Mouse (Mus musculus) thymus, adult 2 months (tissue): ENCODE results near the gene Polr2c. TPM values are rescaled to one million over a fixed set of nuclear protein-coding genes. Genes with fewer than 3 reads are reported as not detected.

Experiments used
- DNase-seq: peaks from one replicate; pipeline ENCODE4 v3.0.0; 2021
- H3K27ac ChIP-seq: fragments of 200-500 bp; 2 replicates; pipeline ENCODE4 v1.5.1; 2012; ENCODE audit warnings: low read length, control low read depth; ENCODE audit not compliant: control insufficient read depth, insufficient read depth
- H3K27me3 ChIP-seq: fragments of 200-500 bp; 2 replicates; pipeline ENCODE4 v1.6.1; 2012; ENCODE audit warnings: mild to moderate bottlenecking, low read length, moderate library complexity, mixed read lengths; ENCODE audit not compliant: control insufficient read depth, insufficient read depth
- H3K36me3 ChIP-seq: fragments of 200-500 bp; 2 replicates; pipeline ENCODE4 v1.6.1; 2012; ENCODE audit warnings: mild to moderate bottlenecking, low read length, moderate library complexity; ENCODE audit not compliant: control insufficient read depth, insufficient read depth
- H3K4me1 ChIP-seq: fragments of 200-500 bp; replicated peaks from 2 replicates; pipeline ENCODE4 v1.6.1; 2012; ENCODE audit warnings: low read length; ENCODE audit not compliant: control insufficient read depth, insufficient read depth
- H3K4me3 ChIP-seq: fragments of 200-500 bp; 2 replicates; pipeline ENCODE4 v1.5.1; 2012; ENCODE audit warnings: mild to moderate bottlenecking, low read length, control low read depth, moderate library complexity; ENCODE audit not compliant: control insufficient read depth, insufficient read depth
- CTCF ChIP-seq: fragments of 200-500 bp; IDR thresholded peaks from 2 replicates; pipeline ENCODE4 v1.5.1; 2012; ENCODE audit warnings: mild to moderate bottlenecking, control low read depth, low read length, moderate library complexity, borderline replicate concordance; ENCODE audit not compliant: control insufficient read depth, poor library complexity, insufficient read depth; ENCODE audit errors: extremely low read depth
- POLR2A ChIP-seq: fragments of 200-500 bp; IDR thresholded peaks from 2 replicates; pipeline ENCODE4 v1.6.1; 2012; ENCODE audit warnings: mild to moderate bottlenecking, low read length, control low read depth, moderate library complexity; ENCODE audit not compliant: control insufficient read depth, poor library complexity, insufficient read depth; ENCODE audit errors: extremely low read depth
- whole genome bisulfite sequencing: fragments of 180-500 bp; shearing (Covaris S2); methylation state at CpG from one replicate; pipeline ENCODE4 v1.1.7; 2018; 5-methylcytosine and 5-hydroxymethylcytosine counted together
- polyA plus RNA-seq: library from polyadenylated mRNA; depleted of rRNA; stranded (reverse); fragments of >200 nt; gene quantifications from 2 replicates; pipeline ENCODE4 v1.2.3, GENCODE M21; 2012; rRNA removed

Polr2c gene
- polyA plus RNA-seq, 1 experiment, result 160 TPM

DNA sequence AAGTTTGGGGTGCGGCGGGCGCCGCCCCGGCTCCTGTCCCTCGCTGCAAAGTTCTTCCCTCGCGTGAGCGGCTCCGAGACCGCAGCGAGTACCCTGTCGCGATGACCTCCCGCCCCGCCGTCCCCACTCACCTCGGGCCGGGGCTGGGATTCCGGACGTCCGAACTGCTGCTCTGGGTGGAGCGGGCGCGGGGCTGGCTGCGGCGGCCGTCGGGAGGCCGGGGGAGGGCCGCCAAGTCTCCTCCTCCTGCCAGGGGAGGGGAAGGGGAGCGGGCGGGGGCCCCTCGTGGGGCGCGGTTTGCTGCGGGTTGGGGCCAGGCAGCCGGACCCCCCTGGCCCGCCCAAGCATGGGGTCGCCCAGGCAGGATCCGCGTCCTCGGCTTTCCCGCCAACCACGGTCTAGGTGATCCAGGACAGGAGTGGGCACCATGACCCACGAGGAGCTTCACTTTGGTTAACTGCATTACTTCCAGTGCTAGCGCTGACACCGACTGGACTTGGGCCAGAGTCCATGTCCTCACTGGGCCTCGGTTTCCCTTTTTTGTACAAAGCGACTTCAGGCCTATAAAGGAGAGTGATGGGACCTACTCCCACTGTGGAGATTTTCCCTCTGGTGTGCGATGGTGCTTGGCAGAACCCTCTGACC lies 60.7 kb downstream of the Polr2c start, which contains the start of gene Ccdc102a:
Ccdc102a (minus strand) TSS at position 248 of the 645 bp plus-strand sequence.
- peak; percentile 23 for DNase-seq
- Histone ChIP-seq H3K4me1 (peaks cover 27% of the 10 kb centered on the region), H3K36me3 (no peaks in the 10 kb centered on the region), H3K27me3 (no peaks in the 10 kb centered on the region; the same call in 1 of the 2 replicates), H3K4me3 (peak within 1 kb of the TSS; percentile 42), H3K27ac (no peak within 1 kb of the TSS; the same call in 1 of the 2 replicates)
- 6% methylated on average over 49 of the region's 51 CpGs for WGBS
- TF ChIP-seq CTCF (no peak), POLR2A (no peak)

DNA sequence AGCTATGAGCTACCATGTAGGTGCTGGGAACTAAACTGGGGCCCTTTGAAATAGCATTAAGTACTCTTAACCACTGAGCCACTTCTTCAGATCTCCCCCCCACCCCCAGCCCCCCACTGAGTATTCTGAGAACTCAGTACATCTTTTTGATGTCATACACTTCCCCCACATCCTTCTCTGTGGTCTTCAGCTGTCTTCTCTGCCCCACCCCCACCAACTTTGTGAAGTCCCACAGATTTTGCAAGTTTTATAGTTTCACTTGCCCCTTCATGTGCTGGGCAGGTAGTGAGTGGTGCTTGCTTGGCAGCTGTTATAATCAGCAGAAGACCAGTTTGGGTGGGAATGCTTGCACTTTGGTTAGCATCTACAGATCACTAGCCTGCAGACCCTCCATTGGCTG lies 62.0 kb downstream of the Polr2c start:
- no peaks in the 10 kb centered on the region for H3K36me3 ChIP-seq
- no peak overlapping the region for H3K4me3 ChIP-seq
- H3K27me3 ChIP-seq, result no peaks in the 10 kb centered on the region; the same call in 1 of the 2 replicates
- H3K4me1 ChIP-seq, result peaks cover 37% of the 10 kb centered on the region
- H3K27ac ChIP-seq, result no peak overlapping the region
- DNase-seq, result peak; percentile 37
- TF ChIP-seq POLR2A, result no peak

DNA sequence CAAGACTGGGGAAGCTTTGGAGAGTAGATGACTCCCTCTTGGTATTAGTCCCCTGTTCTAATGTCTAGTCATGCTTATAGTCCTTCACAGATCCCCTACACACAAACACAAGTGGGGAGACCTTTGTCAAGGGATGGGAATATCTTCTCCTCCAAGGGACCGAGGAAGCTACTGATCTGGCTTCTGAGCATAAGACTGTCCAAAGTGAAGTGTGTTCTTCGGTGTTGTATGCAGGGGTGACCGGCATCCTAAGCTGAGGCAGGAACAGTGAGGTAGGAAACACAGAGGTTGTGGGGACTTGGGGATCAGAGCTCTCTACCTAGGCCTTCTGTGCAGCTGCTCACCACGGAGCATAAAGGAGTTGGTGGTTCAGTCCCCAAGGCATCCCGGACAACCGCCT lies 64.9 kb downstream of the Polr2c start:
- H3K27me3 ChIP-seq, result no peaks in the 10 kb centered on the region; the same call in 1 of the 2 replicates
- H3K4me3 ChIP-seq, result no peak overlapping the region
- TF ChIP-seq CTCF, result no peak
- TF ChIP-seq POLR2A, result no peak
- no peak for DNase-seq
- H3K4me1 ChIP-seq, result peaks cover 37% of the 10 kb centered on the region
- H3K36me3 ChIP-seq, result no peaks in the 10 kb centered on the region
- 60% methylated on average over 6 of the region's 6 CpGs for WGBS
- H3K27ac ChIP-seq, result no peak overlapping the region

DNA sequence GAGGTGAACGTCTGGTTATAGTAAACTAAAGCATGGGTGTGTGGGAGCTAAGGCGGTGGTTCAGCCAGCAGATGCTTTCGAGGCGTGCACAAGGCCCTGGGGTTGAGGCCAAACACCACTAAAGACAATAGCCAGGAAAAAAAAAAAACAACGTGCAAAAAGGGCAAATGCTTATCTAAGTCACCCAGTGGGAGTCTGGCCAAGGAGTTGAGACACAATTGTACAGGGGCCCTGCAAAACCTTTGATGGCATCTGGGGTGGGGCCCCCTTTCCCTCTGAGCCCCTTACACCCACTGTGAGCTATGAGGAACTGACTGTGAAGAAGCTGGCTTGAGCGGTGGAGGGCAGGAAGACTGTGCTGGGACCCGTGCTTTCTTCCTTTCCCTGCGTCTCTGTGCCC lies 65.4 kb downstream of the Polr2c start:
- no peak overlapping the region for H3K4me3 ChIP-seq
- no peak overlapping the region for H3K27ac ChIP-seq
- DNase-seq, result no peak
- no peaks in the 10 kb centered on the region; the same call in 1 of the 2 replicates for H3K27me3 ChIP-seq
- H3K4me1 ChIP-seq, result peaks cover 37% of the 10 kb centered on the region
- 20% methylated on average over 8 of the region's 8 CpGs for WGBS
- no peaks in the 10 kb centered on the region for H3K36me3 ChIP-seq
- no peak for TF ChIP-seq CTCF
- TF ChIP-seq POLR2A, result no peak

Other genes starting within 250 kb of the Polr2c start
- 76.7 and 78.9 TPM in 2 replicates for gene Arl2bp, start 190.8 kb upstream of the Polr2c start, polyA plus RNA-seq
- 1.2 and 2.2 TPM in 2 replicates for gene Pllp, start 161.2 kb upstream of the Polr2c start, polyA plus RNA-seq
- 109 and 122 TPM in 2 replicates for gene Ccl22, start 111.9 kb upstream of the Polr2c start, polyA plus RNA-seq
- gene Cx3cl1, start 85.4 kb upstream of the Polr2c start, polyA plus RNA-seq, result 31.0 and 33.8 TPM in 2 replicates
- 8.0 and 15.7 TPM in 2 replicates for gene Ccl17, start 47.0 kb upstream of the Polr2c start, polyA plus RNA-seq
- 166 and 176 TPM in 2 replicates for gene Coq9, start 19.1 kb upstream of the Polr2c start, polyA plus RNA-seq
- 49.2 and 53.5 TPM in 2 replicates for gene Ciapin1, start 19.1 kb upstream of the Polr2c start, polyA plus RNA-seq
- 3.1 and 4.9 TPM in 2 replicates for gene Dok4, start 18.9 kb downstream of the Polr2c start, polyA plus RNA-seq
- 6.8 and 7.2 TPM in 2 replicates for gene Ccdc102a, start 60.6 kb downstream of the Polr2c start, polyA plus RNA-seq
- gene Adgrg5, start 66.2 kb downstream of the Polr2c start, polyA plus RNA-seq, result 37.5 and 40.5 TPM in 2 replicates
- gene Adgrg1, start 117.3 kb downstream of the Polr2c start, polyA plus RNA-seq, result 146 and 166 TPM in 2 replicates
- gene Adgrg3, start 160.2 kb downstream of the Polr2c start, polyA plus RNA-seq, result 27.0 and 32.0 TPM in 2 replicates
- gene Drc7, start 197.7 kb downstream of the Polr2c start, polyA plus RNA-seq, result 2.6 and 2.7 TPM in 2 replicates
- gene Katnb1, start 223.7 kb downstream of the Polr2c start, polyA plus RNA-seq, result 38.4 and 41.6 TPM in 2 replicates